Mouse (Mus musculus) thymus, adult 18-20 months (tissue): ENCODE results near the gene Frmd4a.

Experiments used
- DNase-seq, 2 experiments: peaks; one replicate each; pipeline ENCODE4 v3.0.0; 2022; ENCODE audit warnings: mixed read lengths in 2 of 2

Frmd4a gene

GRCm38 (mm10) chr2:4400771-4401596 is 383.5 kb downstream of the Frmd4a start:
- no peak for DNase-seq

GRCm38 (mm10) chr2:4401597-4402581 is 384.4 kb downstream of the Frmd4a start:
- no peak for DNase-seq

GRCm38 (mm10) chr2:4406977-4407376 is 389.5 kb downstream of the Frmd4a start:
- no peak for DNase-seq

GRCm38 (mm10) chr2:4409810-4410433 is 392.4 kb downstream of the Frmd4a start:
- DNase-seq, result no peak

- no peak for DNase-seq
Observed at GRCm38 (mm10) chr2:4412870-4413595, 395.5 kb downstream of the Frmd4a start.

- no peak for DNase-seq
Observed at GRCm38 (mm10) chr2:4413596-4414335, 396.2 kb downstream of the Frmd4a start.

- no peak for DNase-seq
Observed at GRCm38 (mm10) chr2:4420679-4421312, 403.3 kb downstream of the Frmd4a start.

GRCm38 (mm10) chr2:4421757-4422156 is 404.2 kb downstream of the Frmd4a start:
- DNase-seq, result no peak

- no peak for DNase-seq
Observed at GRCm38 (mm10) chr2:4423896-4424295, 406.4 kb downstream of the Frmd4a start.

- DNase-seq, result no peak
Observed at GRCm38 (mm10) chr2:4428407-4428855, 410.9 kb downstream of the Frmd4a start.

- DNase-seq, result no peak
Observed at GRCm38 (mm10) chr2:4433119-4433518, 415.6 kb downstream of the Frmd4a start.

- DNase-seq, result no peak
Observed at GRCm38 (mm10) chr2:4435051-4435450, 417.5 kb downstream of the Frmd4a start.

GRCm38 (mm10) chr2:4436361-4437231 is 419.1 kb downstream of the Frmd4a start:
- no peak for DNase-seq

GRCm38 (mm10) chr2:4438739-4439138 is 421.2 kb downstream of the Frmd4a start:
- DNase-seq, result no peak

GRCm38 (mm10) chr2:4439909-4440308 is 422.4 kb downstream of the Frmd4a start:
- no peak for DNase-seq

GRCm38 (mm10) chr2:4441840-4442239 is 424.3 kb downstream of the Frmd4a start:
- no peak for DNase-seq

GRCm38 (mm10) chr2:4444740-4445139 is 427.2 kb downstream of the Frmd4a start:
- DNase-seq, result no peak

- no peak for DNase-seq
Observed at GRCm38 (mm10) chr2:4445629-4446400, 428.3 kb downstream of the Frmd4a start.

- DNase-seq, result no peak
Observed at GRCm38 (mm10) chr2:4449860-4450480, 432.5 kb downstream of the Frmd4a start.
